Mouse (Mus musculus): ENCODE data around the gene Fhl3.

The Fhl3 gene

GRCm38 (mm10) chr4:124700248-124700971 is at the start of gene Fhl3:
Fhl3 (plus strand) TSS chr4:124700701.
- DNase-seq (ENCODE audit: low read depth, low spot score): no peak

- DNase-seq (ENCODE audit: low read depth, low spot score): no peak
Observed at GRCm38 (mm10) chr4:124652886-124653285, 47.6 kb upstream of the Fhl3 start.

GRCm38 (mm10) chr4:124656518-124656853 is 44.0 kb upstream of the Fhl3 start, which contains the start of gene Pou3f1:
Pou3f1 (plus strand) TSS chr4:124656807.
- peak; percentile 57 for DNase-seq (ENCODE audit: low read depth, low spot score)

GRCm38 (mm10) chr4:124656854-124657650 is 43.4 kb upstream of the Fhl3 start:
- peak; percentile 90 for DNase-seq (ENCODE audit: low read depth, low spot score)

DNA sequence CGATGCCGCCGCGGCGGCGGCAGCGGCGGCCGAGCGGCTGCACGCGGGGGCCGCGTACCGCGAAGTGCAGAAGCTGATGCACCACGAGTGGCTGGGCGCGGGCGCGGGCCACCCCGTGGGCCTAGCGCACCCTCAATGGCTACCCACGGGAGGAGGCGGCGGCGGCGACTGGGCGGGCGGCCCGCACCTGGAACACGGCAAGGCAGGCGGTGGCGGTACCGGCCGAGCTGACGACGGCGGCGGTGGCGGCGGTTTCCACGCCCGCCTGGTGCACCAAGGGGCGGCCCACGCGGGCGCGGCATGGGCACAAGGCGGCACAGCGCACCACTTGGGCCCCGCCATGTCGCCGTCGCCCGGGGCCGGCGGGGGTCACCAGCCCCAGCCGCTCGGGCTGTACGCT is 42.7 kb upstream of the Fhl3 start:
- DNase-seq (ENCODE audit: low read depth, low spot score): no peak

DNA sequence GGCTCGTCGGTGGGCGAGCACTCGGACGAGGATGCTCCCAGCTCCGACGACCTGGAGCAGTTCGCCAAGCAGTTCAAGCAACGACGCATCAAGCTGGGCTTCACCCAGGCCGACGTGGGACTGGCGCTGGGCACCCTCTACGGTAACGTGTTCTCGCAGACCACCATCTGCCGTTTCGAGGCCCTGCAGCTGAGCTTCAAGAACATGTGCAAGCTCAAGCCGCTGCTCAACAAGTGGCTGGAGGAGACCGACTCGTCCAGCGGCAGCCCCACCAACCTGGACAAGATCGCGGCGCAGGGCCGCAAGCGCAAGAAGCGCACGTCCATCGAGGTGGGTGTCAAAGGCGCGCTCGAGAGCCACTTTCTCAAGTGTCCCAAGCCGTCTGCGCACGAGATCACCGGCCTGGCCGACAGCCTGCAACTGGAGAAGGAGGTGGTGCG is 42.1 kb upstream of the Fhl3 start:
- DNase-seq (ENCODE audit: low read depth, low spot score): no peak

DNA sequence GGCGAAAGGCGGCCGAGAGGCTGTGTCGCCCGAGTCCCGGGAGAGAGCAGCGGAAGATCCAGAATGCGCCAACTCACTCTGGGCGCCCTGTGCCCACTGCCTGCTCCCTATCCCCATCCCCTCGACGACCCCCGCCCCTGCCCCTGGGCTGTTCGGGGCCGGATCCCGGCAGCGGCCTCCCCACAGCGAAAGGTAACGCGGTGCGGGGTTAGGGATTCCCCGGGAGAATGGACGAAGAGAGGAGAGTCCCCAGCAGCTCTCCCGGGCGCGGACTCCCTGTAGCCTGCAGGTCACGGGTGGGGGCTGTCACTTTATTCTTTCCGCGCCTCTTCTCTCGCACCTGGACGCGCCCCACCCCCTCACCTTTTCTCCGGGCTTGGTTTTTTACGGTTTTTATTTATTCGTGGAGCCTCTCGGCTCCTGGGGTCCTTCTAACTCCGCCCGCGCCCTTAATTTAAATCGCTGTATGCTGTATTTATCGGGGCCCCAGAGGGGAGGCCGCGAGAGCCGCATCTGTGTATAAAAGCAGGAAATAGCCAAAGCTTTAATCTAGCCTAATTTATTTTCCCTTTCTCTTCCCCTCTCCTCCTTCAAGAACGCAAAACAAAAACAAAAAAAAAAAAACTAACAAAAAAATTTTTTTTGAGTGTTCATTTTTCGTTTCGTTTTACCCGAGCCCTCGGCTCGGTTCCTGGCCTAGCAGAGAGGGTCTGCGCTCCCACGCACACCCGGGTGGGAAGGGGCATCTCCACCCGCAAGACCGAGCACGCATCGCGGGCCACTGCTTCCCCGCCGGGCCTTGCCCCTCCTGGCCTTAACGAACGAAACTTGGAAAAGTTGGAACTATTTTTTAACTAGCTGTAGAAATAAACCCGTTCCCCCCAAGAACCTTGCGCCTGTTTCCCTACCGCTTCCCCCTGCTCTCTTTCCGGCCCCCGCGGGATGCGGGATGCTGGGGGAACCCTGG is 41.0 kb upstream of the Fhl3 start:
- DNase-seq (ENCODE audit: low read depth, low spot score): no peak

- DNase-seq (ENCODE audit: low read depth, low spot score): no peak
Observed at GRCm38 (mm10) chr4:124660603-124661002, 39.9 kb upstream of the Fhl3 start.

GRCm38 (mm10) chr4:124663034-124663433 is 37.5 kb upstream of the Fhl3 start:
- DNase-seq (ENCODE audit: low read depth, low spot score): peak; percentile 51

GRCm38 (mm10) chr4:124664185-124664584 is 36.3 kb upstream of the Fhl3 start:
- DNase-seq (ENCODE audit: low read depth, low spot score): no peak

DNA sequence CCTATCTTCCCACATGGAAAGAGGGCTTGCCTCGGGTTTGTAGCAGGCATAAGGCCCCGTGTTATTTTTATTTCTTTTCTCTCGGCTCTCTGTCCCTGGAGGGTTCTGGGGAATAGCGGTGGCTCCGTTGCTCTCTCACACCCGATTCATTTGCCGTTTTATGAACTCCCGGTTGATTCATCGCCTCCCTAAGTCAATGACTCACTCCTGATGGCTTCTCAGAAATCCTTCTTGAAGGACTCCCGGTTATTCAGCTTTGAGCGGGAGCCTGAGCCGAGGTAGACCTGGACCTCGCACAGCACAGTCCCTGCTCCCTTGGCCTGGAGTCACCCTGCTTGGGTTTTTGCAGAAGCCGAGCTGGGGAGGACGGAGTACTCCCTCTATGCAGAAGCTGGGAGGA is 35.9 kb upstream of the Fhl3 start:
- DNase-seq (ENCODE audit: low read depth, low spot score): peak; percentile 63

- DNase-seq (ENCODE audit: low read depth, low spot score): peak; percentile 88
Observed at GRCm38 (mm10) chr4:124667476-124668033, 32.9 kb upstream of the Fhl3 start.

- no peak for DNase-seq (ENCODE audit: low read depth, low spot score)
Observed at GRCm38 (mm10) chr4:124668078-124668477, 32.4 kb upstream of the Fhl3 start.

GRCm38 (mm10) chr4:124670232-124670631 is 30.3 kb upstream of the Fhl3 start:
- peak; percentile 69 for DNase-seq (ENCODE audit: low read depth, low spot score)

- DNase-seq (ENCODE audit: low read depth, low spot score): no peak
Observed at GRCm38 (mm10) chr4:124671583-124671982, 28.9 kb upstream of the Fhl3 start.

- peak; percentile 81 for DNase-seq (ENCODE audit: low read depth, low spot score)
Observed at GRCm38 (mm10) chr4:124672347-124673320, 27.9 kb upstream of the Fhl3 start.

DNA sequence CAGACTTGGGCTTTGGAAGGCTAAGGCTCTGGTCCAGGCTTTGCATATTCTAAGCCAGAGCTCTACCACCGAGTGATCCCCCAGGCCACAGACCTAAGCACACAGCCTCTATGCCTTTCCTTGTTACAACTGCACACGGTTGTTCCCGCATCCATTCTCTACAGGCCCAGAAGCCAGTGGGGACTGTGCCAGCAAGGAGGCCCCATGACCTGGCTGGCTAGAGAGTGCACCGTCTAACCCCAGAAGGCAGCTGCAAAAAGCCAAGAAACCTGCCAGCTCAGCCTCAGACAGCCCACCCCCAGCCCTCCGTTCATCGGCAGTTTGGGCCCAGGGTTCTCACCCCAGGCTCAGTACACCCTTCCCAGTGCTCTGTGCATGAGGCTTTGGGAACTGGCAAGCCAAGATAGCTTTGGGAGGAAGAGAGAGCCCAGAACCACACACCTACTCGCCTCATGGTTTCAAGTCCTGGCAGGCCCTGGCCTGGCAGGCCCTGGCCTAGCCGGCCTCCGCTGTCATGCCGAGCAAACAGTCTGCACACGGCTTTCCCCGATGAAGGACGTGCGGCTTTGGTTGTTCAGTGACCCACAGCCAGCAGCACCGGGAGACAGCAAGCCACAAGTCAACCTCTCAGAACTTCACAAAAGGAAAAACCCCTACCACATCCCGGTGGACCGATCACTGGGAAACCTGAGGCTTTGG is 26.0 kb upstream of the Fhl3 start:
- DNase-seq (ENCODE audit: low read depth, low spot score): no peak

DNA sequence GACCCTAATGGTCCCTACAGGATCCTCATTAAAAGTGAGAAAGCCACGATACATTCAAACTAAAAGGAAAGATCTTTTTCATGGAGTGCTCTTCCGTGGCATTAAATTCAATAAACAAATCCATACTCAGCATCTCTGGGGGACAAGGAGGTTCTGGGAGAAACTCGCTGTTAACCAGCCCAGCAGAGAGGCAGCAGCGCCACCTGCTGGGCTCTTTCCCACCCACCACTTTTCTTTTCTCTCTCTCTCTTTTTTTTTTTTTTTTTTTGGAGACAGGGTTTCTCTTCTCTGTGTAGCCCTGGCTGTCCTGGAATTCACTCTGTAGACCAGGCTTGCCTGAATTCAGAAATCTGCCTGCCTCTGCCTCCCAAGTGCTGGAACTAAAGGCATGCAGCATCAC is 25.5 kb upstream of the Fhl3 start:
- DNase-seq (ENCODE audit: low read depth, low spot score): peak; percentile 87

DNA sequence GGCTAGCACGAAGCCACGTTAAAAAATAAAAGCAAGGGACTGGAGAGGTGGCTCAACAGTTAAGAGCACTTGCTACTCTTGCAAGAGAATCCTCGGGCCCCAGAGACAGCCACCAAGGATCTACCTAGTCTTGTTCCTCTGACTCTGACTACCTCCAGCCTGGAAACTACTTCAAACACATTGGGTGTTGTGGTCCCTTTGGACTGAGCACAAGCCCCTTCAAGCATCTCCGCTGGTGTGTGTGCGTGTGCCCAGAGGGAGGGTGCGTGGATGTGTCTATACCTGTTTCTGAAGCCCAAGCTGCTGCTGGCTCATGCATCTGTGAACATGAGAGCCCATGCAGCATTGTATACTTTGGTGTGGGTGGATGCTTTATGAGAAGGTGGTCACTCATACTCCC is 24.5 kb upstream of the Fhl3 start:
- no peak for DNase-seq (ENCODE audit: low read depth, low spot score)

GRCm38 (mm10) chr4:124682270-124682669 is 18.2 kb upstream of the Fhl3 start:
- peak; percentile 58 for DNase-seq (ENCODE audit: low read depth, low spot score)
